Mouse (Mus musculus) granulocyte monocyte progenitor cell, adult 5-6 weeks (primary cell): ENCODE results near the gene Wnt10b. TPM values are rescaled to one million over a fixed set of nuclear protein-coding genes. Genes with fewer than 3 reads are reported as not detected.
"Not testable (repeated sequence)": the region's sequence is repeated elsewhere in the genome, so short reads cannot be mapped to it uniquely, and the experiment has no call there.

ENCODE experiments used
- ATAC-seq: replicated peaks from 2 replicates; pipeline ENCODE4 v1.8.0; 2016; ENCODE audit warnings: mild to moderate bottlenecking, moderate TSS enrichment, inconsistent platforms; ENCODE audit not compliant: poor library complexity, severe bottlenecking
- total RNA-seq, 2 experiments: library from RNA; stranded (forward) in 1 of 2; stranded (reverse) in 1 of 2; fragments of 200-712, 200-1000 nt in 1 of 2; fragments of >200 nt in 1 of 2; fragmentation: Nextera tagmentation in 1 of 2; gene quantifications; 2 replicates each; pipeline ENCODE4 v1.2.3; 2014 to 2017

Gene Wnt10b
- total RNA-seq, 2 experiments from 2014 or later, result 0.26 TPM; not detected in 1

DNA sequence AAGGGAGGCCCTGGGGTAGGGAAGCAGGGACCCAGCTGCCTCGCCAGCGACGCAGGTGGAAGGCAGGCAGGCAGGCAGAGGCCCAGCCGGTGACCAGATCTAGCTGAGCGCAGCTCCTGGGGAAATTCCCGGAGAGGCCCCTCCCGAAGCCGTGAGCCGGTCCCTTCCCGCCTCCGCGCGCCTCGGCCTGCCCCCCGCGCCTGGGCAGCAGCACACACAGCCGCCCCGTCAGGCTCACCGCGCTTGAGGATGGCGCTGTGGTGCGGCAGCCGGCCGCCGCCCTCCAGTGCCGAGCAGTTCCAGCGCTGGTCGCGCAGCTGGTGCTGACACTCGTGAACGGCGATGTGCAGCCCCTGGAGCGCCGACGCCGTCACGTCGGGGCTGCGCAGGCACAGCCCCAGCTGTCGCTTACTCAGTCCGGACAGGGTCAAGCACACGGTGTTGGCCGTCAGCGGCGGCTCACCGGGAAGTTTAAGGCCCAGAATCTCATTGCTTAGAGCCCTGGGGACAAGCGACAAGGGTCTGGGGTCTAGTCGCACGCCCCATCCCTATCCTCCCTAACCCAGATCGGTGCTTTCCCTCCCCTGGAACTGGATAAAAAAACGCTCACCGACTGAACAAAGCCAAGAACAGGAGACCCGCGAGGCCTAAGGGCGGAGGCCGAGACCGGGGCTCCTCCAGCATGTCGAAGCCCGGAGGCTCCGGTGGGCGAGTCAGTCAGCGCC lies 1.5 kb downstream of the Wnt10b start:
- ATAC-seq, result peak; percentile 47

DNA sequence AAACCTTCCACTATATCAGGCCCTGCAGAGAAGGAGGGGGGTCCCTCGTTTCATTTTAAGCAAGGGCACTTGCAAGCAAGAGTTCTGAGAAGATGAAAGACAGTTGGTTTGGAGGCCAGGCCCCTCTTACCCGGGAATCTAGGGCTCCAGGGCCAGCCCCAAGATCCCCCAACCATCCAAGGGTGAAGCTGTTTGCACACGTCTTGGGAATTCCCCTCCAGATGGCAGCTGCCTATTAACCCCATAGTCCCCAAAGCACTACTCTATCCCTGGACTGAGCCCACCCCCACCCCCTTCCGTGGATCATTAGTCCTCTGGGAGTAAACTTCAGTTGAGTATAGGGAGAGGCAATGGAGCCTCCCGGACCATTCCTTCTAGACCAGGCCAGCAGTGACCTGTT lies 2.4 kb downstream of the Wnt10b start:
- ATAC-seq, result no peak

- ATAC-seq, result no peak
Measured at GRCm38 (mm10) chr15:98774096-98774495, 3.9 kb downstream of the Wnt10b start.

DNA sequence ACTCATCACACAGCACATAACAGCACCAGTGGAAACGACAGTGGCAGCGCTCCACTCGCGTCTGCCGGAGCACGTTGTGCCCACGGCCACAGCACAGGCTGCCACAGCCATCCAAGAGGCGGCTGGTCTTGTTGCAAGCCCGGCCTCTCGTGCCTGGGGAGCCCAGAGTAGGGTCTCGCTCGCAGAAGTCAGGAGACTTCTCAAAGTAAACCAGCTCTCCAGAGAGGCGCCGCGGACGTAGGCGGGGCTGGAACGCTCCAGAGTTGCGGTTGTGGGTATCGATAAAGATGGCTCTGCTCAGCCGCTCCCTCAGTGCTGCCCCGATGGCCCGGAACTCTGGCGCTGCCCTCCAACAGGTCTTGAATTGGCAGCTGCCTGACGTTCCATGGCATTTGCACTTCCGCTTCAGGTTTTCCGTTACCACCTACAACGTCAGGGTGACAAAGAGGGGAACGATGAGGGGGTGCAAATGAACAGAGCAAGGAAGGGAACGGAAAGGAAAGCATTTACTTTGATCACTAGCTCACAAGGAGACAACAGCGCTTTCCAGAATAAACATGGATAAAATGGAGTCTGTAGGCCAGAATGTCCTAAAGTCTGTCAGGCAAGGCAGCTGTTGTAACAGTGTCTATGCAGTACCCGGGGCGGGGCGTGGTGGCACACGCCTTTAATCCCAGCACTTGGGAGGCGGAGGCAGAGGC lies 5.3 kb downstream of the Wnt10b start:
- ATAC-seq, result peak; percentile 77

DNA sequence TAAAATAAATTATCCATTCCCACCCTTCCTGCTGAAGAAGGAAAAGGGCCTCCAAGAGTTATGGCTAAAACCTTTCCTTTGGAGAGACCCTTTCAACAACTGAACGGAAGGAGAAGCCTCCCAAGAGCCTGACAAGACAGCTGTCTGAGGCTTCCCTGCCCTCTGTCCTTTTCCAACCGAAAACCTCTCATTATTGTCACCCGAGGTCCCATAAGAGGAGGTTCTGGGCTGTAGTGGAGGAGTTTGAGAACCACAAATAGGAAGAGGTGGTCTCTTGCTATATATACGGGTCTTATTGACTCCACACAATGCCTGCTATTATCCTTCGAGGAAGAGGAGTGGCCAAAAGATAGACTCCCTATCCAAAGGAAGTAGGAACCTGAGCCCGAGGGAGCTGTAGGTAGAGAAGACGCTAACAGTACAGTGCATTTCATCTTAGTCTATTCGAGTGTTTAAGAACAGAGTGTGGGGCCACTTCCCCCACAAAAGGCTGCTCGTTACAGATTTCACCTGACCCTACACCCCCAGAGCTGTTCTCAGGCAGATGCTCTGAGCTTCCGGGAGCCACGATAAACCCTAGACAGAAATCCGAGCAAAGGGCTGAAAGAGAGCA lies 6.0 kb downstream of the Wnt10b start:
- no peak for ATAC-seq

DNA sequence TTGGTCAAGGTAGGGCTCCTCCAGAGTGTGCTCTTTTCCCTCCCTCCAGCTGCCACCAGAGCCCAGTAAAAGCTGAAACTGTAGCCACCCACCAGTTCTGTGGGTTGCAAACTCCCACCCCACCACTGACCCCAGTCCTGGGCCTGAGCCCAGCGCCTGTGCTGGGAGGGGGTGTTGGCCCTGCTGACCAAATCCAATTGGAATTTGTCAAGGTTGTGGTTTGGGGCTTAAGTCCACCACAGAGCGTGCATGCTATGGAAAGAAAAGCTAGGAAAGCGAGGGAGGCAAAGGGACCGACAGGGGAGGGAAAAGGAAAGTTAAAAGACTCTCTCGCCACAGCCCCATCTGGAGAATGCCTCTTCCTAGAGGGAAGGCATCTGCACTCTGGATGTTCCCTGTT lies 9.7 kb downstream of the Wnt10b start:
- ATAC-seq, result no peak

DNA sequence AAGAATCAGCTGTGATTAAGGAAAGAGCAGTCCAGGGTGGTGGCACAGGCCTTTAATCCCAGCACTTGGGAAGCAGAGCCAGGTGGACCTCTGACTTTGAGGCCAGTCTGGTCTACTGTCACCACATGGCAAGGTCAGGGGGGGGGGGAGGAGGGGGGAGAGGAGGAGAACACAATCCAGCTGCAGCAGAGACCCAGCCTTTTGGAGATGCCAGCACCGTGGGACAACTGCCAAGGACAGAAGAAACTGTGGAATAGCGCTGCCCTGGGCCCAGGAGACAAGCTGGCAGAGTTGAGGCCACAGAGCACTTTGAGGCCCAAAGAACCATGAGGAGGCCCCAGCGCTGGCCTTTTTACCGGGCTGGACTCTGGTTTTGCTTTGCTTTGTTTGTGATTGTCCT lies 12.0 kb downstream of the Wnt10b start:
- no peak for ATAC-seq

- ATAC-seq, result peak; percentile 88
Measured at GRCm38 (mm10) chr15:98762670-98763529, 15.1 kb downstream of the Wnt10b start, which contains the start of gene Arf3. Gene Arf3, minus strand, starts transcription at chr15:98763214.

DNA sequence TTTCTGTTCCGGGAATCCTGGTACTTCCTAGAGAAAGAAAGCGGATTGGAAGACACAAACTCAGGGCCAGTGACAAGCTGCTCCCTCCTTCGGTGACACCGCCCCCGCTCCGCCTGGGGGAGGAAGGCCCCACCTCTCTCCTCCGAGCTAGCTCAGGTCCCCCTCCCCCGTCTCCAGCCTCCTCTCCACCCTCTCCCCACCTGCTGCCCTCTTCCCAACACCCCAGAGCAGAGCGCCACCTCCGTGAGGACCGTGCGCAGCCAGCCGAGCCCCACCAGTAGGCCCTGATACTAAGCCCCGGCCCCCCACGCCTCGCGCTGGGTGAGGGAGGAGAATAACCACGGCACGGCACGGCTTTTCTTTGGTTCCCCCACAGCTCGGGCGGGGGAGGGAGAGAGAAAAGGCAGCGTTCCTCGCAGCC lies 15.7 kb downstream of the Wnt10b start:
- ATAC-seq, result peak; percentile 67

DNA sequence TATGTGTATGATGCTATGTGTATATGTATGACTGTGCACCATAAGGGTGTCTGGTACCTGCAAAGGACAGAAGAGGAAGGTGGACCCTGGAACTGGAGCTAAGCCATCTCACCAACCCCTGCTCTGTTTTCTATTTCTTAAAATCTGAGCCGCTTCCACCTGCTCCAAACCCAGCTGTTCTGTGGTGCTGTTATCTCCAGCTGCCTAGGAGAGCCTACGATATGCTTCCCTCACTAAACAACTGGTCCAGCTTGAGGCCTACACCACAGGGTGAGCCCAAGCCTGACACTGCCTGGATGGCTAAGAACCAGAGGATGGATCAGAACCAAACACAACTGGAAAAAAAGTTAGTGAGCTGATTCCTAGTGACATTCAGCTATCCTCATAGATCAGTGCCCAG lies 23.8 kb downstream of the Wnt10b start:
- ATAC-seq, result no peak

DNA sequence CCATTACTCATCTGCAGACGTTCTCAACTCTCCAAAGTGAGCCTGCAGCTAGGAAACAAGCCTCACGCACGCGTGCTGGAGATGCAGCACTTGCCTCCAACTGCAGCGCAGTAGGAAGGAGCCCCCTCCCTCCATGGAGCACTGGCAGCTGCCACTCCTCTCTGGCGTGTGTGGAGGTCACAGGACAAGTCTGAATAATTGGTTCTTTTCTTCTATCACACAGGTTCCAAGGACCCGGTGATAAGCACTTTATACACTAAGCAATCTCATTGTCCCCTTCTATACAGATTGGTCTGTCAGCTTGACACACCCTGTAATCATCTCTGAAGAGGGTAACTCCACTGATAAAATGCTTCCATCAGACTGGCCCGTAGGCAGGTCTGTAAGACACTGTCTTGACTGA lies 24.9 kb downstream of the Wnt10b start:
- no peak for ATAC-seq

GRCm38 (mm10) chr15:98749093-98749492 lies 28.9 kb downstream of the Wnt10b start:
- no peak for ATAC-seq

GRCm38 (mm10) chr15:98747296-98747695 lies 30.7 kb downstream of the Wnt10b start:
- ATAC-seq, result no peak

DNA sequence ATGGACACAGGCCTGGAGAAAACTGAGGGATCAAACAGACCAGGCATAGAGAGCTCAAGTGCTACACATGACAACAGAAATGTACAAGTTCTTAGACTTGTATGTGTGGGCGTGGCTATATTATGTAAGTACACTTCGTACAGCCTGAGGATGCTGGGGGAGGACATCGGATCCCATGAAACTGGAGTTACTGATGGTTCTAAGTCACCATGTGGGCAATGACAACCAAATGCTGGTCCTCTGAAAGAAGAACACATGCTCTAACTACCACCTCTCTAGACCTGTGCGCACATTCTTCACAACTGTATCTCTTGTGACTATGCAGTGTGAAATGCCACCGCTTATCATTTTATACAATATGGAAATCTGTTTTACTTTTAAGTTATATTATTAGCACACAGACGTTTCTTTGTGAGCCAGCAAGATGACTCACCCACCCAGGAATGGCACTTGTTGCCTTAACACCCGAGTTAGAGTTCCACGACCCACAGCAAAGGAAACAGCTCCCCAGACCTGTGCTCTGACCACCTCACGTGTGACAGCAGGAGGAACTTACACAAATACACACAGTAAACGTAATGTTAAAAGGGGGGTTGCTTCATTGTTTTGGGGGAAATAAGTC lies 31.5 kb downstream of the Wnt10b start:
- ATAC-seq, result no peak

- not testable (repeated sequence) for ATAC-seq
Measured at GRCm38 (mm10) chr15:98743863-98744262, 34.1 kb downstream of the Wnt10b start.

- no peak for ATAC-seq
Measured at GRCm38 (mm10) chr15:98742766-98743428, 35.1 kb downstream of the Wnt10b start.

- no peak for ATAC-seq
Measured at GRCm38 (mm10) chr15:98740219-98740618, 37.7 kb downstream of the Wnt10b start.

DNA sequence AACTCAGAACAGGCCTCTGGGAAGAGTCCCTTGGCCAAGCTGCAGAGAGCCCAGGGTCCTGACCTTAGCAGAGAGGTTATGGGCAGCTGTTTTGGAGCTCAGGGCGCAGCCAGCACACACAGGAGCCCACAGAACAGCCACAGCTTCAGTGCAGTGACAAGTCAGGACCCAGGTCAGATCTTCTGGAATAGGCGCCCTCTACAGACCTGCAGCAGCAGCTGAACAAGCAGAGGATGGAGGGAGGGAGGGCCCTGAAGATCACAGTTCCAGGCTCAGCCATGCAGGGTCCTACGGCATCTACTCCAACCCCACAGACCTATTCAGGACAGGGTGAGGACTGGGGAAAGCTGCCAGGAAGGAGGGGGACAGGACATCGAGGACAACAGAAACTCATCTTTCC lies 39.2 kb downstream of the Wnt10b start:
- ATAC-seq, result no peak

GRCm38 (mm10) chr15:98737881-98738280 lies 40.1 kb downstream of the Wnt10b start:
- no peak for ATAC-seq

- no peak for ATAC-seq
Measured at GRCm38 (mm10) chr15:98736521-98736920, 41.4 kb downstream of the Wnt10b start.
